Mouse (Mus musculus): Measurements from ENCODE around the gene Erbin.

The Erbin gene

GRCm38 (mm10) chr13:103910598-103910997 lies 9.7 kb downstream of the Erbin start:
- DNase-seq: no peak

- no peak for DNase-seq
Measured at GRCm38 (mm10) chr13:103909894-103910293, 10.4 kb downstream of the Erbin start.

GRCm38 (mm10) chr13:103900015-103900414 lies 20.3 kb downstream of the Erbin start:
- no peak for DNase-seq

- no peak for DNase-seq
Measured at GRCm38 (mm10) chr13:103897606-103898005, 22.7 kb downstream of the Erbin start.

- DNase-seq: no peak
Measured at GRCm38 (mm10) chr13:103893065-103893464, 27.2 kb downstream of the Erbin start.

- no peak for DNase-seq
Measured at GRCm38 (mm10) chr13:103890038-103890437, 30.3 kb downstream of the Erbin start.

GRCm38 (mm10) chr13:103886503-103886902 lies 33.8 kb downstream of the Erbin start:
- no peak for DNase-seq

- DNase-seq: no peak
Measured at GRCm38 (mm10) chr13:103881200-103881599, 39.1 kb downstream of the Erbin start.

GRCm38 (mm10) chr13:103876743-103877142 lies 43.6 kb downstream of the Erbin start:
- DNase-seq: peak; percentile 28 to 39

- DNase-seq: no peak
Measured at GRCm38 (mm10) chr13:103875823-103876514, 44.3 kb downstream of the Erbin start.

- DNase-seq: peak; percentile 22 to 48
Measured at GRCm38 (mm10) chr13:103870786-103871185, 49.5 kb downstream of the Erbin start.

GRCm38 (mm10) chr13:103870117-103870516 lies 50.2 kb downstream of the Erbin start:
- DNase-seq: no peak

- no peak for DNase-seq
Measured at GRCm38 (mm10) chr13:103868875-103869274, 51.4 kb downstream of the Erbin start.

- peak; percentile 34 to 65 for DNase-seq
Measured at GRCm38 (mm10) chr13:103862041-103862440, 58.3 kb downstream of the Erbin start.

GRCm38 (mm10) chr13:103859041-103859440 lies 61.3 kb downstream of the Erbin start:
- DNase-seq: no peak

GRCm38 (mm10) chr13:103847614-103848013 lies 72.7 kb downstream of the Erbin start:
- no peak for DNase-seq

GRCm38 (mm10) chr13:103841287-103842201 lies 78.8 kb downstream of the Erbin start:
- no peak for DNase-seq

- no peak for DNase-seq
Measured at GRCm38 (mm10) chr13:103838619-103839018, 81.7 kb downstream of the Erbin start.

- no peak for DNase-seq
Measured at GRCm38 (mm10) chr13:103829623-103830135, 90.6 kb downstream of the Erbin start.

- DNase-seq: no peak
Measured at GRCm38 (mm10) chr13:103822270-103822669, 98.0 kb downstream of the Erbin start.

- DNase-seq: no peak
Measured at GRCm38 (mm10) chr13:103819377-103819776, 100.9 kb downstream of the Erbin start.

GRCm38 (mm10) chr13:103817935-103818334 lies 102.4 kb downstream of the Erbin start:
- DNase-seq: no peak

GRCm38 (mm10) chr13:103807464-103807863 lies 112.8 kb downstream of the Erbin start:
- DNase-seq: no peak
